29 mouse cellular contexts compared by ENCODE assay signal in the genomic region with DNA sequence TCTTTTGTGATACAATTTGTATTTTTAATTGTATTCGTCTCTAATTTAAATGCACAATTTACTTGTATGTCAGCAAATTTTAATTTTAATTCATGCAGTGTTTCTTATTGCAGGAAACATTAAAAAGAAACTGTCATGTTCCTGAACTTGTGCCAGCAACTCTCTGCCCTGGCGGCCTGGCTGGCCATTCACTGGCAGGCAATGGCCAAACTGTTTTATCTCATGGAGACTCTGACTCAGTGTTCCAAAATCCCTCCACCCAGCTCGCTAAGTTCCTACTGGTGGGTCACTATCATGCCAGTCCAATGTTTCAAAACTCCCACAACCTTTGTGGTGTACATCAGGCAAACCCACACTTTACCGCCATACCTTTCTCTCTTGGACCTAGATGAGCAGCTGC.
DNase-seq lines count a peak whose midpoint lies in the region; TF ChIP-seq lines count a peak whose summit lies in the region.
"Had no signal": no experiment of that assay in that cellular context is flagged by ENCODE, and none has a peak within 500 bp of the region (broad histone marks: within the 10 kb centered on the region; RNA-seq: fewer than 3 reads in every experiment).

No protein-coding gene starts in this region.

- intact Hi-C loops in heart, adult 2 months (cut with DNase I): no loop called here

- no peak for TF ChIP-seq EP300 in heart, adult 2 months (IDR thresholded peaks at IDR 0.05; ENCODE audit: insufficient read depth, low read depth, low read length)

- TF ChIP-seq CTCF in heart, adult 2 months (IDR thresholded peaks at IDR 0.05): peak; percentile 31; the same call in 1 of the 2 replicates

- H3K4me3 ChIP-seq in heart, adult 2 months: no peak overlapping the region
- H3K4me3 ChIP-seq in heart, embryonic 10.5 days: no peak overlapping the region
- H3K4me3 ChIP-seq: forebrain, embryonic 13.5 days; hindbrain, embryonic 12.5 days; intestine, embryonic 15.5 days; layer of hippocampus, adult 2 months; limb, embryonic 15.5 days; lung, embryonic 15.5 days; midbrain, embryonic 13.5 days; neural tube, embryonic 13.5 days; stomach, embryonic 15.5 days had no signal

- no peak overlapping the region for H3K9ac ChIP-seq in heart, adult 2 months (ENCODE audit: low read depth, low read length)
- H3K9ac ChIP-seq: forebrain, embryonic 13.5 days; hindbrain, embryonic 12.5 days; intestine, embryonic 15.5 days; limb, embryonic 15.5 days; liver, embryonic 14.5 days; lung, embryonic 15.5 days; midbrain, embryonic 13.5 days; neural tube, embryonic 13.5 days; stomach, embryonic 15.5 days had no signal

- H3K79me2 ChIP-seq in heart, adult 2 months (replicated peaks; ENCODE audit: control insufficient read depth, insufficient read depth, low read length): no peaks in the 10 kb centered on the region

- no peaks in the 10 kb centered on the region for H3K36me3 ChIP-seq in heart, adult 2 months (ENCODE audit: control insufficient read depth, insufficient read depth, low read length)
- no peaks in the 10 kb centered on the region for H3K36me3 ChIP-seq in heart, embryonic 10.5 days
- H3K36me3 ChIP-seq: G1E; hindbrain, embryonic 12.5 days; intestine, embryonic 15.5 days; limb, embryonic 15.5 days; lung, embryonic 15.5 days; midbrain, embryonic 13.5 days; neural tube, embryonic 13.5 days; stomach, embryonic 15.5 days had no signal

- 56% methylated on average over 4 of the region's 4 CpGs for WGBS in heart, adult 2 months
- 82% methylated on average over 4 of the region's 4 CpGs for WGBS in heart, embryonic 10.5 days

- H3K27ac ChIP-seq in heart, adult 2 months: no peak overlapping the region; the same call in 1 of the 2 replicates
- H3K27ac ChIP-seq in heart, embryonic 10.5 days: no peak overlapping the region
- H3K27ac ChIP-seq: forebrain, embryonic 13.5 days; hindbrain, embryonic 12.5 days; hindbrain, postnatal 0 days; intestine, embryonic 15.5 days; layer of hippocampus, adult 2 months; limb, embryonic 15.5 days; liver, embryonic 14.5 days; lung, embryonic 15.5 days; midbrain, embryonic 13.5 days; neural tube, embryonic 13.5 days; stomach, embryonic 15.5 days had no signal

- H3K27me3 ChIP-seq in heart, adult 2 months (ENCODE audit: control insufficient read depth, insufficient read depth, low read length): no peaks in the 10 kb centered on the region
- no peaks in the 10 kb centered on the region for H3K27me3 ChIP-seq in heart, embryonic 10.5 days (ENCODE audit: insufficient read depth, poor library complexity, severe bottlenecking)
- H3K27me3 ChIP-seq: forebrain, embryonic 13.5 days; hindbrain, embryonic 12.5 days; intestine, embryonic 15.5 days; limb, embryonic 15.5 days; lung, embryonic 15.5 days; midbrain, embryonic 13.5 days; neural tube, embryonic 13.5 days; Patski; stomach, embryonic 15.5 days had no signal

- H3K4me1 ChIP-seq in heart, adult 2 months (ENCODE audit: control insufficient read depth, insufficient read depth, low read length): peaks cover 2% of the 10 kb centered on the region
- no peaks in the 10 kb centered on the region for H3K4me1 ChIP-seq in heart, embryonic 10.5 days
- H3K4me1 ChIP-seq: forebrain, embryonic 13.5 days; hindbrain, embryonic 12.5 days; intestine, embryonic 15.5 days; limb, embryonic 15.5 days; lung, embryonic 15.5 days; midbrain, embryonic 13.5 days; neural tube, embryonic 13.5 days; stomach, embryonic 15.5 days had no signal

- no peak for TF ChIP-seq POLR2A in heart, adult 2 months (IDR thresholded peaks at IDR 0.05; ENCODE audit: insufficient read depth, low read depth, low read length)

- peak; percentile 13 for DNase-seq in adrenal gland, postnatal 10 days
- DNase-seq in adrenal gland, postnatal 4 days (ENCODE audit: low spot score in 2 of 2): no peak
- peak; percentile 23 to 42 for DNase-seq in heart, adult 2 months
- DNase-seq in heart, embryonic 10.5 days (ENCODE audit: low spot score): no peak
- DNase-seq in heart, adult 8-10 months (ENCODE audit: low spot score): peak; percentile 48
- peak; percentile 15 for DNase-seq in heart, postnatal 4 days
- no peak for DNase-seq in spleen, adult 18-20 months
- DNase-seq: adrenal gland, postnatal 14 days; cerebellum, adult 18-20 months; cerebellum, postnatal 36 days; gastrocnemius, postnatal 14 days; kidney, adult 2 months; kidney, postnatal 36 days; lung, postnatal 4 days; right cerebral cortex, postnatal 14 days; thymus, postnatal 14 days had no signal

- no peaks in the 10 kb centered on the region for H3K9me3 ChIP-seq in heart, embryonic 10.5 days
- H3K9me3 ChIP-seq: forebrain, embryonic 13.5 days; hindbrain, embryonic 12.5 days; intestine, embryonic 15.5 days; limb, embryonic 15.5 days; lung, embryonic 15.5 days; midbrain, embryonic 13.5 days; neural tube, embryonic 13.5 days; stomach, embryonic 15.5 days had no signal

Comparison
In these comparisons a context has a peak if more than half of its experiments do, and no peak if none do; other contexts are left out.
1. DNase-seq: peak in adrenal gland, postnatal 10 days (single experiment), heart, adult 2 months (2 of 2), heart, adult 8-10 months (single experiment) and heart, postnatal 4 days (single experiment); none in adrenal gland, postnatal 4 days (0 of 2), heart, embryonic 10.5 days (single experiment) and spleen, adult 18-20 months (0 of 2).